Mouse (Mus musculus) brown adipose tissue, adult 24 weeks (tissue): ENCODE measurements around the gene Gm13271. TPM values are rescaled to one million over a fixed set of nuclear protein-coding genes. Genes with fewer than 3 reads are reported as not detected.
"Not testable (repeated sequence)": the region's sequence is repeated elsewhere in the genome, so short reads cannot be mapped to it uniquely, and the experiment has no call there.

Experiments used
- H3K27ac ChIP-seq: fragments of 200-500 bp; replicated peaks from 2 replicates; pipeline ENCODE4 v1.5.1; 2012; ENCODE audit warnings: low read depth, mild to moderate bottlenecking, low read length
- H3K4me1 ChIP-seq: fragments of 200-500 bp; 2 replicates; pipeline ENCODE4 v1.6.1; 2012; ENCODE audit warnings: low read length, mixed read lengths; ENCODE audit not compliant: control insufficient read depth, insufficient read depth, insufficient read length
- H3K4me3 ChIP-seq: fragments of 200-500 bp; 2 replicates; pipeline ENCODE4 v1.5.1; 2012; ENCODE audit warnings: low read depth, mild to moderate bottlenecking, low read length, moderate library complexity; ENCODE audit not compliant: insufficient read depth
- polyA plus RNA-seq: library from polyadenylated mRNA; stranded (reverse); fragments of >200 nt; gene quantifications from 2 replicates; pipeline ENCODE4 v1.2.4, GENCODE M21; 2012; ENCODE audit not compliant: missing spikeins, insufficient read depth, insufficient read length

Gm13271 gene
- not detected in 2 replicates for polyA plus RNA-seq

GRCm38 (mm10) chr4:88754818-88755340 lies at the start of gene Gm13271:
Gene Gm13271, plus strand, starts transcription at chr4:88754868.
- not testable (repeated sequence) for H3K27ac ChIP-seq, H3K4me1 ChIP-seq, H3K4me3 ChIP-seq

- Histone ChIP-seq H3K4me1 (peaks cover 7% of the 10 kb centered on the region), H3K27ac (no peak overlapping the region), H3K4me3 (no peak overlapping the region)
Measured at GRCm38 (mm10) chr4:88705924-88706323, 48.7 kb upstream of the Gm13271 start.

GRCm38 (mm10) chr4:88707128-88707826 lies 47.4 kb upstream of the Gm13271 start:
- Histone ChIP-seq H3K4me3 (no peak overlapping the region), H3K27ac (0 out of 2 replicates have a peak overlapping the region, but pooled peaks have one; percentile 20), H3K4me1 (peaks cover 7% of the 10 kb centered on the region)

GRCm38 (mm10) chr4:88714281-88714680 lies 40.4 kb upstream of the Gm13271 start:
- Histone ChIP-seq H3K27ac (no peak overlapping the region), H3K4me1 (peaks cover 4% of the 10 kb centered on the region), H3K4me3 (no peak overlapping the region)

DNA sequence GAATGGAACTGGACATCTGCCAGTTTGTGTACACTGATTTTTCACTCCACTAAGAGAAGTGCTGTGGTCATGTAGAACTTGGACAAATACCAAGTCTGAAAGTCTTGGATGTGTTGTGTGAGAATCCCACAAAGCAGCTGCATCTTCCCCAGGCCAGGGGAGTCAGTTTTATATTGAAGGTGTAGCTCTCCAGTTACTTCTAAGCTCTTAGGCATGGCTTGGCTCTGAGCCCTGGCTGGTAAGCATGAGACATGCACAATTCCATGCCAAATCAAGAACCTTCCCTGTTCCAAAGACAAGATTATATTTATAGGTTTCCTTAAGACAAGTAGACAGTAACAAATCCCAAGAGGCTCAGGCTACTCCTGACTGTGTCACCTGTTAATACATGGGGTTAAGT lies 39.6 kb upstream of the Gm13271 start:
- Histone ChIP-seq H3K4me1 (peaks cover 6% of the 10 kb centered on the region), H3K4me3 (no peak overlapping the region), H3K27ac (no peak overlapping the region)

GRCm38 (mm10) chr4:88718715-88719114 lies 36.0 kb upstream of the Gm13271 start:
- H3K4me3 ChIP-seq: peak overlapping the region; percentile 45; the same call in 1 of the 2 replicates
- no peak overlapping the region for H3K27ac ChIP-seq
- peaks cover 17% of the 10 kb centered on the region for H3K4me1 ChIP-seq

GRCm38 (mm10) chr4:88721791-88722721 lies 32.6 kb upstream of the Gm13271 start, which contains the start of the genes Gm26566 and Klhl9:
Gene Gm26566, plus strand, starts transcription at chr4:88721805.
Gene Klhl9, minus strand, starts transcription at chr4:88722465.
- Histone ChIP-seq H3K27ac (peak within 1 kb of the TSS; percentile 100), H3K4me1 (peaks cover 17% of the 10 kb centered on the region), H3K4me3 (peak within 1 kb of the TSS; percentile 96)

- H3K4me1 ChIP-seq: peaks cover 15% of the 10 kb centered on the region
- no peak overlapping the region for H3K27ac ChIP-seq
- H3K4me3 ChIP-seq: no peak overlapping the region
Measured at GRCm38 (mm10) chr4:88723497-88724090, 31.1 kb upstream of the Gm13271 start.

DNA sequence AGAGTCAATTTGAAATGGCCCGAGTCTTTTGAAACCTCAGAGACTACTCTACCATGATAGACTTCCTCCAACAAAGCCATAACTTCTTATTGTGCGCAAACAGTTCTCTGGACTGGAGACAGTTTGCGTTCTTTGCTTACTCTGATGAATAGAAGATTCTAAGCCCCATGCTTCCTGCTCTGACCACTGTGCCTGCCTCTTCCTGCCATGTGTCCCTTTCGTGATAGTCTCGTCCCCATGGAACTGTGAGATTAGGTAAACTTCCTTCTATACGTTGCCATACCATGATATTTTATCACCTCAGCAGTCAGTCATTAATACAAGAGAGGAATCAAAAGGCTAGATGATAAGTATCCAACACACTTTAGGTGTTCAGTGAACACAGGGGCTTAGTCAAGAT lies 27.9 kb upstream of the Gm13271 start:
- Histone ChIP-seq H3K4me3 (no peak overlapping the region), H3K4me1 (no peaks in the 10 kb centered on the region), H3K27ac (peak overlapping the region; percentile 8; the same call in 1 of the 2 replicates)

DNA sequence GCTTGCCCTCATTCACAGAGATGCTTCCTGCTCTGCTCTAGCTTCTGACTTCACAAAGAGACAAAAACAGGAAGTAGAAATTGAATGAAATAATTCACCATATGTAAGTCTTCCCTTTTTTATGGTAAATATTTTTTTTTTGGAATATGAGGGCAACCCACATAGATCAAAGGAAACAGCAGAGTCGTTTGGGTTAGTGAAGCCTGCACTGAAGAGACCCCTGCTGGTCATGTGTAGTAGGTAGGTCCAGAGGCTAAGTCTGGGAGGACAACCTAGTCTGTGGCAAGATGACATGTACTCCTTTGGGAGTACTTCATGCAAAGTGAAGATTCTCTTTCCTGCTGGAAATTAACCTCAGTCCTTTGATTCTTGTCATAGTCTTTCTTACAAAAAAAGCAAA lies 27.3 kb upstream of the Gm13271 start:
- Histone ChIP-seq H3K27ac (no peak overlapping the region), H3K4me1 (no peaks in the 10 kb centered on the region), H3K4me3 (no peak overlapping the region)

- H3K27ac ChIP-seq: no peak overlapping the region
Measured at GRCm38 (mm10) chr4:88738480-88738879, 16.2 kb upstream of the Gm13271 start.

DNA sequence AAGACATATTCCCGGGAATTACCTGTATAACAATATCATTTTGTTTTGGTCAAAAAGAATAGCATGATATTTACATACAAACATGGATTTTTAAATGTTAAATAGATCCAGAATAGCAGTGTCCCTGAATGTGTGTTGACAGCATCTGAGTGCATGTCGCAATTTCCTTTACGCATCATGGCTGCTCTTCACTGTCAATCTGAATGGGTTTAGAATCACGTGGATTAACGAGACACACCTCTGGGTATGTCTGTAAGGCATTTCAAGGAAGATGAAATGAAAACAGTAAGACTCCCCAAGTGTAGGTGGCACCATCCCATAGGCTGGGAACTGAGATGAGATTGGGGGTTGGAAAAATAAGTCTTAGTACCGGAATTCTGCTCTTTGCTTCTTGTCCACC lies 15.6 kb upstream of the Gm13271 start:
- H3K4me3 ChIP-seq: no peak overlapping the region
- H3K4me1 ChIP-seq: no peaks in the 10 kb centered on the region
- H3K27ac ChIP-seq: no peak overlapping the region

More at GRCm38 (mm10) chr4:88738480-88738879, 16.2 kb upstream of the Gm13271 start:
- no peak overlapping the region for H3K4me3 ChIP-seq
- H3K4me1 ChIP-seq: no peaks in the 10 kb centered on the region

DNA sequence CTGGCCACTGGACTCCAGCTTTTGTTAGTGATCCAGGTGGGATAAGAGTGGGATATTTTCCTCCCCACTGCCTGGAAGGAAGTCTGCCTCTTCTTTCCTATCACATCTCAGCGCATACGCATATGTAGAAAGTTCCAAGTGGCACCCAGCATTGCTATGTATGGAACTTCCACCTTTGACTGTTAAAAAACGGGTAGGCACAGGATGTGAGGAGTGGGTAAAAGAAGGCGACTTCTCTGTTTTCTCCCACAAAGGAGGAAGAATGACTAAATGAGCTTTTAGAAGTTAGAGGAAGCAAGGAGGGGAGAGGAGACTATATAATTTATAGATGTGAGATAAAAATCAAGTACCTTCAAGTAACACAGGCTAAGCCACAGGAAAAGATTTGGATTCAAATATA lies 13.2 kb upstream of the Gm13271 start:
- Histone ChIP-seq H3K4me3 (no peak overlapping the region), H3K4me1 (no peaks in the 10 kb centered on the region)

DNA sequence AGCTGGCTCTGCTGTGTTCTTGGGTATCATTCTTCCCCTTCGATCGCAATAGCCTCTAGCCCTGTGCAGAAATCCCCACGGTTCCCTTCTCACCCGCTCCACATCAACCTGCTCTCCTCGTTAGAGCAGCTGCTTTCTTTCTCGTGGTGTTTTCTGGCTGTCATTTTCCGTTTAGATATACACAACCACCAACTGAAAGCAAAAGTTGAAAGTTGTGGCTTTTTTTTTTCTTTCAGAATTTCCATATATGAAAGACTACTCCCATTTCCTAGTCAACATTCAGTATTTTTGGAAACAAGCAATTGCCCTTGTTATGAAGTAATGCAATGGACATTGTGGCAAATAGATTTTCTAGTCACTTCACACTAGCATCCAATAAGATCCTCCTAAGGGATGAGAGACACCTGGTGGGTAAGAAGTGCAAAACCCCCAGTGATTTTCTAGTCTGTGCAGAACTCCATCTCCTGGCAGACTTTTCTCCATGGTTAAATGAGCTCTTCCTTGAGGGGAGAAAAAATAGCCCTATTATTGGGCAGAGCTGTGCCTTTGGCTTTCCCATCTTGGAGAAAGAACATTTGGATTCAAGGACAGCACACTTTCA lies 11.8 kb upstream of the Gm13271 start:
- H3K4me1 ChIP-seq: no peaks in the 10 kb centered on the region
- no peak overlapping the region for H3K4me3 ChIP-seq
- no peak overlapping the region for H3K27ac ChIP-seq

More for the DNA sequence above, 13.2 kb upstream of the Gm13271 start:
- no peak overlapping the region for H3K27ac ChIP-seq
